Mouse (Mus musculus) heart, adult 2 months (tissue): ENCODE data around the gene Ly6g6c.

ENCODE experiments used
- CTCF ChIP-seq: fragments of 200-600 bp; IDR thresholded peaks from 2 replicates; pipeline ENCODE4 v1.8.1; 2022; ENCODE audit warnings: antibody characterized with exemption, mild to moderate bottlenecking, moderate library complexity
- EP300 ChIP-seq: fragments of 200-500 bp; IDR thresholded peaks from 2 replicates; pipeline ENCODE4 v1.6.1; 2011; ENCODE audit warnings: low read depth, low read length, control low read depth; ENCODE audit not compliant: insufficient read depth
- POLR2A ChIP-seq: fragments of 200-500 bp; IDR thresholded peaks from 2 replicates; pipeline ENCODE4 v1.6.1; 2011; ENCODE audit warnings: mild to moderate bottlenecking, low read depth, low read length, control low read depth; ENCODE audit not compliant: insufficient read depth

DNA sequence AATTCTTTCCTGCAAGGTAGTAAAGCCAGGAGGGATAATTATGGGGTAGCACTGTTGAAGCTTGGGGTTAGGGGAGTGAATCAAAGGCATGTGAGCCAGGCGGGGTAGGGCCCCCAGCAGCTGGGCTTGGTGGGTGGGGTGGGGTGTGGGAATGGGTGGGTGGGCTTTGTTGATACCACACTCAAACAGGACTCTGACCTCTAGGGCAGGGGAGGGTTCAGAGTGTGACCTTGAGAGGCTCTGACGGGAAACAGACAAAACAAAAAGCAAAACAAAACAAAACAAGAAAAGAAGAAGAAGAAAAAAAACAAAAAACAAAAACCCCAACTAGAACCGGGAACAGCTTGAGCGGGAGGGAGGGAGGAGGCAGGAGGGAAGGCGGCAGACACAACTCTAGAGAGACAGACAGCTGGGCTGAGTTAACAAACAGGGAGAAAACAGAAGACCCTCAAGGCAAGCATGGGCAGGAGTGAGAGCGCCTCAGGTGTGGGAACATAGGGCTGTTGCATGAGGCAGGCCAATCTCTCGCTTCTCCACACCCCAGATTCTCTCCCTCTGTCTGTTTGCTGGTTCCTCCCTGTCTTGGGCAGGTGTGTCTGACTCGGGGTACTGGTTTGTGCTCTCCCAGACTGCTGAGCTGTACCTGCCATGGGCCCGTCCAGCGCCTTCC lies 11.5 kb downstream of the Ly6g6c start, which contains the start of gene Ly6g6e:
- TF ChIP-seq EP300 (no peak), CTCF (no peak), POLR2A (no peak)
